Mouse (Mus musculus) myocyte (in vitro differentiated cells): ENCODE data around the gene Rnls.

Source experiments
- CEBPB ChIP-seq: IDR thresholded peaks from 2 replicates; pipeline ENCODE4 v1.6.1; 2011; ENCODE audit warnings: mild to moderate bottlenecking, moderate library complexity; ENCODE audit not compliant: poor library complexity, insufficient read depth, severe bottlenecking
- MAX ChIP-seq: IDR thresholded peaks from one replicate; pipeline ENCODE4 v1.6.1; 2011; ENCODE audit warnings: low read depth, mild to moderate bottlenecking, control low read depth
- MYOD1 ChIP-seq, 3 experiments: IDR thresholded peaks; one replicate each; pipeline ENCODE4 v1.6.1; 2011; ENCODE audit warnings: control low read depth in 2 of 3, low read depth in 2 of 3, mild to moderate bottlenecking in 2 of 3, moderate library complexity in 1 of 3; ENCODE audit not compliant: insufficient read length in 2 of 3, control insufficient read depth in 1 of 3
- POLR2A ChIP-seq: IDR thresholded peaks from one replicate; pipeline ENCODE4 v1.6.1; 2011; ENCODE audit warnings: low read depth, mild to moderate bottlenecking, control low read depth, moderate library complexity; ENCODE audit not compliant: insufficient read length
- USF1 ChIP-seq: IDR thresholded peaks from one replicate; pipeline ENCODE4 v1.6.1; 2011; ENCODE audit warnings: low read depth, mild to moderate bottlenecking, control low read depth, moderate library complexity

GRCm38 (mm10) chr19:33224181-33225001, 167.7 kb downstream of the Rnls start:
- no peak for TF ChIP-seq POLR2A
- no peak for TF ChIP-seq MAX
- no peak for TF ChIP-seq MYOD1 (IDR thresholded peaks at IDR 0.05; ENCODE audit: control insufficient read depth in 1 of 3, insufficient read length in 2 of 3, low read depth in 2 of 3)
- no peak for TF ChIP-seq USF1
- no peak for TF ChIP-seq CEBPB
